Mouse (Mus musculus): ENCODE measurements at regions not wholly inside any gene's neighbourhood (a gene's known extent, or its start where the extent isn't known, plus 50 kb on each side); places are given as distances from the start of the nearest gene placed in this dataset.
"Not testable (repeated sequence)": the region's sequence is repeated elsewhere in the genome, so short reads cannot be mapped to it uniquely, and the experiment has no call there.

DNA sequence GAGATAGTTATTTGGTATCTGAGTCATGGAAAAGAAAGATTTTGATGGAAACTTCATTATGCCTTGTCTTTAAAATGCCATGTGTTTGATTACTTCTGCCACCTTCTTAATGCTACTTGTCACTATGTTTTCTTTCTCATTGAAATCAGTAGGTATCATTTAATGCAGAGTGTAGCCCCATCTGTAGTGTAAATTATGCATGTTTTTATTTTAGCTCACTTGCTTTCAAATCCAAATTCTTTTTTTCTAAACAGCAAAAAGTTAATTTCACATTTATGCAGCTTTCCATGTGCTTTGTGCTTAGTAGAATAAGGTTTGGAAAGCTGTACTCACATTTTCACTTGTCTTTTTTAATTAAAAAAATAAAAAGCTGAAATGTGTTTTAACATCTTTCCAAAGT lies 748.0 kb upstream of the Epha7 start:
- CTCF ChIA-PET, result no interaction called here
- POLR2A ChIA-PET, result no interaction called here

DNA sequence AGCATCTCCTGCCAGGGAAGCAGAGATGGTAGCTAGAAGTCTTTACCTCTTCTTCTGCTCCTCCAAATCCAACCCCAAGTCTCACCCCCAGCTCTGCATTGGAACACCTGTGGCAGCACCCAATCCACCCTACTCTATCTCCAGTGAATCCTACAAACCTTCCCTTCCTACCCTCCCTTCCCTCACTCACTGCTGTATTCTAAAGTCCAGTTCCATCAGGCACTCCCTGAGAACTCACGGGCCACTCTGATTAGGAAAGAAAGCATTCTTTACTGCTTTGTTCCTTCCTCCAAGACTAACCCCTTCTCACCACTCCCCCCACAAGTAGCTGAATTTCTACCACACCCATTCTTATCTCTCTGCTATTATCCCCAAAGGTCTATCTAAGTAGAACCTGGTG lies 747.1 kb upstream of the Epha7 start:
- ChIA-PET CTCF (no interaction called here), POLR2A (no interaction called here)

GRCm38 (mm10) chr4:28079030-28079429 lies 733.9 kb upstream of the Epha7 start:
- POLR2A ChIA-PET, result no interaction called here
- CTCF ChIA-PET, result interaction anchor here in 1 of 4 experiments (0.7 kb wide), 1 partner anchor 64 kb away, joined by 20 read pairs; no protein-coding TSS in a partner anchor

GRCm38 (mm10) chr4:28092854-28093253 lies 720.1 kb upstream of the Epha7 start:
- ChIA-PET POLR2A (no interaction called here), CTCF (no interaction called here)

- ChIA-PET CTCF (no interaction called here), POLR2A (interaction anchor here in 1 of 4 experiments (0.6 kb wide), 1 partner anchor 29 kb away, joined by 3 read pairs; no protein-coding TSS in a partner anchor)
Observed at GRCm38 (mm10) chr4:28143165-28143564, 669.8 kb upstream of the Epha7 start.

GRCm38 (mm10) chr4:28155116-28155515 lies 657.8 kb upstream of the Epha7 start:
- CTCF ChIA-PET, result no interaction called here
- POLR2A ChIA-PET, result no interaction called here

DNA sequence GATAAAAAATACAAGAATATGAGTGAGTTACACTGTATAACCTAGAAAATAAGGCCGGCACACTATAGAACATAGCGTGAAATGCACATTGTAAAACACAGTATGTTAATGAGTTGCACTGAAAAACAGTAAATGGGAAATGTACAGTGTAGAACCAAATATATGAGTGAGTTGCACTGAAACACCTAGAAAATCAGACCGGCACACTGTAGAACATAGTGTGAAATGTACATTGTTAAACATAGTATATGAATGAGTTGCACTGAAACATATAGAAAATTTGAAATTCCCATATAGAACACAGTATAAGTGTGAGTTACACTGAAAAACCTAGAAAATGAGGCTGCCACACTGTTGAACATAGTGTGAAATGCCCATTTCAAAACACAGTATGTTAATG lies 636.2 kb upstream of the Epha7 start:
- ChIA-PET POLR2A (no interaction called here), CTCF (no interaction called here)

DNA sequence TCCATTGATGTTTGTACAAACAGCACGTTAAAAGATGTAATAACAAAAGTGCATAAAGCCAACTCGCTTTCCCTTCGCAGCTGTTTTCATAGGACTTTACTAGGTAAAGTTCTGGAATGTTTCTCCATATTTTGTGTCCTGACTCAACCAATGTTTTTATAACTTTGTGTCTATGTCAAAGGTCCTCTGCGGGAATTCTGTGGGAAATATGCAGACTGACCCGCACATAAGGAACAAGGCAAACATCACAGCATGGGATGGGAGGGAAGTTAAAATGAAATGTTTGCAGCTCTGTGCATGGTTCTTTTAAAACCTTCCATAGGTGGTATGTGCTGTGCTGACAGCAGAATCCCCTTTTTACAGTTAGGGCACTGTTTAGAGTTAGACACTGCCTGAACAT lies 622.1 kb upstream of the Epha7 start:
- ChIA-PET POLR2A (no interaction called here), CTCF (interaction anchor here in 1 of 4 experiments (0.6 kb wide), 1 partner anchor 1157 kb away, joined by 3 read pairs; no protein-coding TSS in a partner anchor)

DNA sequence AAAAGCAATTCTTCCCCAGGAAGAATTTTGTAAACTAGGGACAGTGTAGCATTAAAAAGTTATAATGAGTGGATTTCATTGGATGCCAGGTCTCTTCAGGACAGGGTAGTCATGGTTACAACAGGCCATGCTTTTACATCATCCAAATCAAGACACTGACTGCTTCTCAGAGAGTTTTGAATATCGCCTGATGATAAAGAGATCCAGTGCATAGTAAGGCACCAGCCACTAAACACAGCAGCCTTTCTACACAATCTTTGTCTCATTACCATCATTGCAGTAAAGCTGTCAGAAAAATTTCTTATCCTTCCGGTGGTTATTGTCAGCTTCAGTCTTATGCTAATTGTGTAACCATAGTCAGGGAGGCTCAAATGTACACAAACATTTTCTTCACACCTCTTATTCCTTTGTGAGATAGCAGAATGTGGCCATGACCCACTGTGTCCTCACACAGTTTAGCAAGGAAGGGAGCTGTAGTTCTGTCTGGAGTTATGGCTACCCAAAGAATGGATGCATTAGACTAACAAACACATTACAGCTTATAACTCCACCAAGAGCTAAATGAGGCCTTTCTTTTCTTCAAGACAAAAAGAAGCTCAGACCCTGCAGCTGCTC lies 585.2 kb upstream of the Epha7 start:
- ChIA-PET CTCF (no interaction called here), POLR2A (no interaction called here)

GRCm38 (mm10) chr4:28235516-28235915 lies 577.4 kb upstream of the Epha7 start:
- POLR2A ChIA-PET, CTCF ChIA-PET: not testable (repeated sequence)

DNA sequence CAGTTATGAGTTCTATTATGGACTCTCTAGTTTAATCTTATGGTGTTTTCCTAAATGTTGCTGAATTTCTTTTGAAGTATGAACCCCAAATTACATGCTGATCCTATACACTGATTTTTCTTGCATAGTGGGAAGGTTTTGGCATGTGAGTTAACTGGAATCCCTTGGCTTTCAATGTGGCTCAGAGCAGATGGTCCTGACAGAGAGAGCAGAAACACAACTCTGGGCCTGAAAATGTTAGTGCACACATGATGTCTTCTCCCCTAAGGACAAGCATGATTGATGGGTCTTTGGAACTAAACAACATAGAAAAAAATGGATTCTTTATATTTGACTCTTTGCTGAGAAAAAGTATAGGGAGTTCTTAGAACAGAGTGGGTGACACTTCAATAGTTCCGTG lies 570.7 kb upstream of the Epha7 start:
- ChIA-PET POLR2A (no interaction called here), CTCF (no interaction called here)

Measured in embryonic stem cell, embryonic (primary cell).